Mouse (Mus musculus) erythroblast, adult 5-6 weeks (primary cell): ENCODE data around the gene Zfhx2. TPM values are rescaled to one million over a fixed set of nuclear protein-coding genes. Genes with fewer than 3 reads are reported as not detected.

Experiments used
- ATAC-seq: replicated peaks from 2 replicates; pipeline ENCODE4 v1.8.0; 2016; ENCODE audit warnings: moderate number of reproducible peaks, mild to moderate bottlenecking, moderate TSS enrichment, inconsistent platforms; ENCODE audit not compliant: poor library complexity, low FRiP score, severe bottlenecking
- total RNA-seq, 2 experiments: library from RNA; stranded (forward) in 1 of 2; stranded (reverse) in 1 of 2; fragments of 150-400 nt in 1 of 2; fragments of 200-764, 138-1000 nt in 1 of 2; gene quantifications; 2 replicates each; pipeline versions ENCODE4 v1.2.3 to v1.2.4; 2015 to 2017; ENCODE audit warnings: low replicate concordance in 2 of 2

The Zfhx2 gene
- total RNA-seq, 2 experiments from 2014 or later, result 0.34 to 1.3 TPM

GRCm38 (mm10) chr14:55108202-55108870 lies 16.2 kb upstream of the Zfhx2 start:
- no peak for ATAC-seq

GRCm38 (mm10) chr14:55106990-55107389 lies 14.9 kb upstream of the Zfhx2 start:
- ATAC-seq, result no peak

GRCm38 (mm10) chr14:55105836-55106809 lies 14.0 kb upstream of the Zfhx2 start, which contains the start of gene Ap1g2:
Ap1g2 (minus strand) TSS chr14:55106593.
- ATAC-seq, result peak; percentile 78

GRCm38 (mm10) chr14:55105386-55105785 lies 13.3 kb upstream of the Zfhx2 start:
- no peak for ATAC-seq

- ATAC-seq, result no peak
Observed at GRCm38 (mm10) chr14:55104365-55104764, 12.2 kb upstream of the Zfhx2 start.

GRCm38 (mm10) chr14:55102253-55102785 lies 10.2 kb upstream of the Zfhx2 start:
- ATAC-seq, result no peak

GRCm38 (mm10) chr14:55101592-55101991 lies 9.5 kb upstream of the Zfhx2 start:
- no peak for ATAC-seq

- ATAC-seq, result no peak
Observed at GRCm38 (mm10) chr14:55098067-55098466, 5.9 kb upstream of the Zfhx2 start.

GRCm38 (mm10) chr14:55097646-55098045 lies 5.5 kb upstream of the Zfhx2 start:
- no peak for ATAC-seq

GRCm38 (mm10) chr14:55096573-55097087 lies 4.5 kb upstream of the Zfhx2 start:
- ATAC-seq, result no peak

- no peak for ATAC-seq
Observed at GRCm38 (mm10) chr14:55095671-55096070, 3.5 kb upstream of the Zfhx2 start.

- no peak for ATAC-seq
Observed at GRCm38 (mm10) chr14:55095263-55095662, 3.1 kb upstream of the Zfhx2 start.

GRCm38 (mm10) chr14:55094704-55095231 lies 2.6 kb upstream of the Zfhx2 start, which contains the start of gene Thtpa:
Thtpa (plus strand) TSS chr14:55094784.
- peak; percentile 60 for ATAC-seq

- ATAC-seq, result no peak
Observed at GRCm38 (mm10) chr14:55093927-55094326, 1.8 kb upstream of the Zfhx2 start.

GRCm38 (mm10) chr14:55091209-55091865 lies 787 bp downstream of the Zfhx2 start:
- no peak for ATAC-seq

GRCm38 (mm10) chr14:55089199-55089947 lies 2.8 kb downstream of the Zfhx2 start:
- no peak for ATAC-seq

- ATAC-seq, result no peak
Observed at GRCm38 (mm10) chr14:55086009-55086514, 6.1 kb downstream of the Zfhx2 start.

GRCm38 (mm10) chr14:55085324-55086008 lies 6.7 kb downstream of the Zfhx2 start:
- no peak for ATAC-seq
